Mouse (Mus musculus) telencephalon, adult 2 months (tissue): ENCODE data around the gene Park7.
A peak's percentile ranks its signal among the peaks of the same experiment; 100 is the strongest.

Experiments used
- DNase-seq: peaks from one replicate; pipeline ENCODE4 v3.0.0-alpha.2; 2011; ENCODE audit warnings: low read depth, low spot score

Park7 gene

DNA sequence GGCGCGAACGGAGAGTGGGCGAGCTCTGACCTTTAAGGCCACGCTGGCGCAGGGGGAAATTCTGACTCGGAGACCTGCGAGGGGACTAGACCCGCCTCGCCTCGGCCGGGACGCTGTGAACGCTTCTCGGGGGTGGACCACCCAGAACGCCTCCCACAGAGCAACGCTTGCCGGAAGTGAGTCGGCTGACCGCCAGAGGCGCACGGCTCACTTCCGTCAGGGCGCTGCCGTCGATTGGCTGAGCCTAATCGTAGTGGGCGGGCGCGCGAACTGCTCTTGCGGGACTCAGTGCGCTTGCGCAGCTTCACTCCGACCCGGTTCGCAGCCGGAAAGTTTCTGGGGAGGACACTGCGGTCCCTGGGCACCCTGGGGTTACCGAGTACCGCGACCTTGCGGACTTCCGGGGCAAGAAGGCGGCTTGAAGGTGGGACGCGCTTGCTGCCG, at the start of gene Park7, which contains the start of gene Tnfrsf9:
Gene Park7 (minus strand): TSS at position 148 of the 444 bp plus-strand sequence.
Gene Tnfrsf9 (plus strand): TSS at position 273 of the 444 bp plus-strand sequence.
- peak; percentile 95 for DNase-seq

DNA sequence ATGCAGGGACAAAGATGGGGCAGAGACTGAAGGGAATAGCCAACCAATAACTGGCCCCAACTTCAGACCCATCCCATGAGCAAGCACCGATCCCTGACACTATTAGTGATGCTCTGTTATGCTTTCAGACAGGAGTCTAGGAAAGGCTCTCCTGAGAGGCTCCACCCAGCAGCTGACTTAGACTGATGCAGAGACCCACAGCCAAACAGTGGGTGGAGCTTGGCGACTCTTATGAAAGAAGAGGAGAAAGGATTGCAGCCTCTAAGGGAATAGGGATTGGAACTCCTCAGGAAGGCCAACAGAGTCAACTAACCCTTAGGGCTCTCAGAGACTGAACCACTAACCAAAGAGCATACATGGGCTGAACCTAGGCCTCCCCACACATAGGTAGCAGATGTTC, 49.5 kb upstream of the Park7 start:
- no peak for DNase-seq

GRCm38 (mm10) chr4:150962231-150962630, 48.0 kb upstream of the Park7 start:
- DNase-seq: no peak

- no peak for DNase-seq
These were observed 44.3 kb upstream of the Park7 start for GRCm38 (mm10) chr4:150958536-150958935.

GRCm38 (mm10) chr4:150957106-150957458, 42.8 kb upstream of the Park7 start:
- no peak for DNase-seq

- DNase-seq: no peak
These were observed 42.3 kb upstream of the Park7 start for GRCm38 (mm10) chr4:150956369-150957105.

- DNase-seq: no peak
These were observed 36.7 kb upstream of the Park7 start for GRCm38 (mm10) chr4:150950972-150951371.

GRCm38 (mm10) chr4:150944707-150945106, 30.5 kb upstream of the Park7 start:
- DNase-seq: no peak

GRCm38 (mm10) chr4:150939991-150940651, 25.9 kb upstream of the Park7 start:
- no peak for DNase-seq

GRCm38 (mm10) chr4:150938063-150938452, 23.8 kb upstream of the Park7 start:
- DNase-seq: no peak

DNA sequence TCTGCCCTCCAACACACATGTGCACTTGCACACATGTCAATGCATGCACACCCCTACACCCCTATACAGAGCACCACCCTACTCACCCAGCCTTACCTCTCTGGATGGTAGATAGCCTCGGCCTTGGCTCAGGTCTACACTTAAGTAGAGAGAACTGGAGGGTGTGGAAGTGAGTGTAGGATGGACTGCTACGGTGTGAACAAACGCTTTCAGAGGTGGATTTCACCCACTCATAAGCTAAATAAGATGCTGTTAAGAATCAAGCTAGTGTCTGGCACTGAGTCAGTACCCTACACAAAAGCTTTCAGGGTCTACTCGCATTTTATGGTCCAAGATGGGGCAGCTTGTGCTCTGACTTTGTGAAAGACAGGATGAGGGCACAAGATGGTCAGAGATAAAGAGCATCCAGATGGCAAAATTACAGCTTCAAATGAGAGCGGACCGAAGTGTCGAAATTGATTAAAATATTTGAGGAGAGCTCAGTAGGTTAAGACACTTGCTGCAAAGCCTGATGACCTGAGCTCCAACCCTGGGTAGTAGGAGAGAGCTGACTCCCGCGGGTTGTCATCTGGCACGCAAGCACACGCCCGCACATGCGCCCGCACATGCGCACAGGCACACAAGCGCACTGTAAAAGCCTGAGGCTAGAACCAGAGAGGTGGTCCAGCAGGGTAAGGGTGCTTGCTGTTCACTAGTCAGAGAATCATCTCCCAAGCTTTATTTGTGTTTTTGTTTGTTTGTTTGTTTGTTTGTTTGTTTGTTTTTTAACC, 23.2 kb upstream of the Park7 start:
- no peak for DNase-seq

- DNase-seq: no peak
These were observed 19.3 kb upstream of the Park7 start for GRCm38 (mm10) chr4:150933503-150933902.

DNA sequence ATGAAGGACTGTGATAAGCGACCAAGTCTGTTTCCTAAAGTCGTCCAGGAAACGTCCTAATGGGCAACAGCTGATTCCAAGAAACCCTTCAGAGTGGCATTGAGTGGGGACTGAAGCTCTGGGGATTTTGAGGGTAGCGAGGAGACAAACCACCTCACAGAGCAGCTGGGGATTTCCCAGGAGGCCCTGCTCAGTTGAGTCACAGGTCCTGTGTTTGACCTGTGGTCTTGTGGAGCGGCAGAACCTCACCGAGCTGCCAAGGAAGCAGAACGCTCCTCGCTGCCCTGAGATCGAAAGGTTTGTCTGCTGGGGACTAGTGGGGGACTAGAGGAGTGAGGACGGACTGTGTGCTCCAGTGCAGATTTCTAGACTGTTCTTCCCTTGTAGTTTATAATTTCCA, 13.6 kb upstream of the Park7 start:
- DNase-seq: no peak

DNA sequence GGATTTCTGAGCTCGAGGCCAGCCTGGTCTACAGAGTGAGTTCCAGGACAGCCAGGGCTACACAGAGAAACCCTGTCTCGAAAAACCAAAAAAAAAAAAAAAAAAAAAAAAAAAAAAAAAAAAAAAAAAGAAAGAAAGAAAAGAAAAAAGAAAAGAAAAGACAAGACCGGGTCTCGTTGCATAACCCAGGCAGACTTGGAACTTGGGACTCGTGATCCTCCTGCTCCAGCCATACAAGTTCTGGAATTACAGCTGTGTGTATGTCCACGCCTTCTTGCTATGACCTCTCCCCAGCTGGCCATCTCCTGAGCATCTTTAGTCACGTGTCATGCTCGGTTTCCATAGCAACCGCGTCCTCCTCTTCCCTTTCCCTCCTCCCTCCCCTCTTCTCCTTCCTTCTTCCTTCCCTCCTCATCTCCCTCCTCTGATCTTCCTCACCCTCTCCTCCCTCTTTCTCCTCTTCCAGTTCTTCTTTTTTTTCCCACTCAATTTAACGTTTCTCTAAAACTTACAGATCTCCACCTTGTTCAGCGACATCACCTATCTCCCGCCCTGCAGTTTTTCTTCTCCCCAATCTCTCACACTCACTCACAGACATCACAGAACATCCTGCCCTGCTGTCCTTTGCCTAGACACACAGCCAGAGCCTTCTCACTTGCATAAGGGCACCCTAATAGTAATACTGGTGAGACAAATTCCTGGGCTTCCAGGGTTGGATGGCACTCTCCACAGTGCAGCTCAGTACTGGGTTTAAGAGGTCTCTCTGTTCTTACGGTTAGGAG, 12.9 kb upstream of the Park7 start:
- DNase-seq: no peak

GRCm38 (mm10) chr4:150925923-150926322, 11.7 kb upstream of the Park7 start:
- DNase-seq: no peak

GRCm38 (mm10) chr4:150924936-150925335, 10.7 kb upstream of the Park7 start:
- DNase-seq: no peak

- no peak for DNase-seq
These were observed 10.1 kb upstream of the Park7 start for GRCm38 (mm10) chr4:150924308-150924707.

DNA sequence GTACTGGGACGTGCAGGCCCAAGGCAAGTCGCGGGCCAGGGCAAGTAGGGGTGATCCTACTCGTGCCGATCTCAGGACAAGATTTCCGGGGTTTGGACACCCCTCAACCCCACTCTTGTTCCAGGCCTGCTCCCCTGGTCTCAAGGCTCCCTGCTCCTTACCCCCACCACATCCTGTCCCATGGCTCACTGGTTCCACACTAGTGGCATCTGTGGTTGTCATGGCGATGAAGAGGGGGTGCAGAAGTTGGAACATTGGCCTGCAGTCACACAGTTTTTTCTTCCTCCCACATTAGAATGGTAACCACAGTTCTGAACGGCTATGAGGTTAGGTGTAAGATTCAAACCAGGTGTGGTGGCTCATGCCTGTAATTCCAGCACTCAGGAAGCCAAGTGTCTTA, 7.0 kb upstream of the Park7 start:
- DNase-seq: no peak

GRCm38 (mm10) chr4:150917336-150918027, 3.2 kb upstream of the Park7 start:
- no peak for DNase-seq

DNA sequence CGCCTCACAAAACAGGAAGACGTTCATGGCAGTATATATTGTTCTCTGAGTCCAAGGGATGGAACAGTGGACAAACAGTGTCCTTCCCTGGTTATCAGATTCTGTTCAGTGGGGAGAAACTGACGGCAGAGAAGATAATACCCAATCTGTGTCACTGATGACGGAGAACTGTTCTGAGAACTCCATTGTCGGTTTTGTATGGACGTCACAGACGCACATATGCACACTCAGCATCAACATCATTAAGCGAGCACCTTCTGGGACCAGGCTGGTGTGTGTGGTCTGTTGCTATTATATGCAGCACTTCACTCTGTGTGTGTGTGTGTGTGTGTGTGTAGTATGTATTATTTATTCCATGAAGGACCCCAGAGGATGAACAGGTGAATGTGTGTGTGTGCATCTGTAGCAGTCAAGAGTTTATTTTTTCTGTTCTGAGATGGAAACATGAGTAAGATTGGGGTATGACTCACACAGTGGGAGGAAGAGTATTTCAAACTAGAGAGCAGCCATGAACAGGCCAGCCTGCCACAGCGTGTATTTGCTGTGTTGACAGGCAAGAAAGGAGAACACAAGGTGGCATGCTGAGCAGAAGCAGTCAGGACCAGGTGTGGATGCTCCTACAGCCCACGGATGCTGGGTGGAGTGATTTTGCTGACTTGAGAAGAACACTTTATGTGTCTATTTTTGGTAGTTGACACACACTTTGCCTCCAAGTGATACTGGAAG, 1.1 kb upstream of the Park7 start:
- DNase-seq: no peak
